8 mouse cellular contexts compared by ENCODE assay signal in genomic region chr7:45521728-45522184, GRCm38 (mm10). TPM values are rescaled to one million over a fixed set of nuclear protein-coding genes. Genes with fewer than 3 reads are reported as not detected.
A peak's percentile ranks its signal among the peaks of the same experiment; 100 is the strongest.
DNase-seq lines count a peak whose midpoint lies in the region; ATAC-seq and TF ChIP-seq lines count a peak whose summit lies in the region.

No protein-coding gene starts in this region.

- H3K4me2 ChIP-seq in forebrain, embryonic 13.5 days, result peak overlapping the region; percentile 61
- H3K4me2 ChIP-seq in liver, embryonic 16.5 days (ENCODE audit: low read depth, low read length), result peak overlapping the region; percentile 68
- peak overlapping the region; percentile 58 for H3K4me2 ChIP-seq in neural tube, embryonic 12.5 days (replicated peaks)
- H3K4me2 ChIP-seq in stomach, postnatal 0 days (replicated peaks; ENCODE audit: low read depth), result peak overlapping the region; percentile 61

- no peaks in the 10 kb centered on the region for H3K27me3 ChIP-seq in forebrain, embryonic 13.5 days
- H3K27me3 ChIP-seq in liver, embryonic 16.5 days (ENCODE audit: control insufficient read depth, insufficient read depth, low read depth, low read length), result no peaks in the 10 kb centered on the region
- no peaks in the 10 kb centered on the region for H3K27me3 ChIP-seq in neural tube, embryonic 12.5 days (replicated peaks)
- no peaks in the 10 kb centered on the region for H3K27me3 ChIP-seq in stomach, postnatal 0 days (ENCODE audit: control insufficient read depth, insufficient read depth, low read length)

- peak; percentile 92 for ATAC-seq in forebrain, embryonic 13.5 days
- no peak for ATAC-seq in liver, embryonic 16.5 days (ENCODE audit: low read depth)
- peak; percentile 54; the same call in 1 of the 2 replicates for ATAC-seq in neural tube, embryonic 12.5 days (ENCODE audit: low FRiP score, low read depth)
- peak; percentile 59 for ATAC-seq in stomach, postnatal 0 days (ENCODE audit: low FRiP score, low TSS enrichment)

- TF ChIP-seq CTCF in stomach, postnatal 0 days (IDR thresholded peaks at IDR 0.05; ENCODE audit: low read depth), result peak; percentile 57

- H3K4me1 ChIP-seq in forebrain, embryonic 13.5 days, result peaks cover 33% of the 10 kb centered on the region
- peaks cover 21% of the 10 kb centered on the region for H3K4me1 ChIP-seq in liver, embryonic 16.5 days (ENCODE audit: control insufficient read depth, low read depth, low read length)
- peaks cover 25% of the 10 kb centered on the region for H3K4me1 ChIP-seq in neural tube, embryonic 12.5 days
- 0 out of 2 replicates have a peak, but pooled peaks cover 6% of the 10 kb centered on the region for H3K4me1 ChIP-seq in stomach, postnatal 0 days (replicated peaks; ENCODE audit: control insufficient read depth, insufficient read depth)

- H3K9me3 ChIP-seq in forebrain, embryonic 13.5 days (replicated peaks), result no peaks in the 10 kb centered on the region
- no peaks in the 10 kb centered on the region for H3K9me3 ChIP-seq in liver, embryonic 16.5 days (replicated peaks; ENCODE audit: control insufficient read depth, low read length)
- H3K9me3 ChIP-seq in neural tube, embryonic 12.5 days, result no peaks in the 10 kb centered on the region
- no peaks in the 10 kb centered on the region for H3K9me3 ChIP-seq in stomach, postnatal 0 days (ENCODE audit: control insufficient read depth, low read length)

- TF ChIP-seq EP300 in stomach, postnatal 0 days (optimal IDR thresholded peaks at IDR 0.05), result no peak

- peak overlapping the region; percentile 82 for H3K27ac ChIP-seq in forebrain, embryonic 13.5 days
- H3K27ac ChIP-seq in liver, embryonic 16.5 days (ENCODE audit: low read length), result peak overlapping the region; percentile 90
- H3K27ac ChIP-seq in neural tube, embryonic 12.5 days, result peak overlapping the region; percentile 60; the same call in 1 of the 2 replicates
- H3K27ac ChIP-seq in stomach, postnatal 0 days (replicated peaks), result peak overlapping the region; percentile 86

- DNase-seq in CD4-positive, CD25-positive, alpha-beta regulatory T cell, adult 2 months (ENCODE audit: low read depth, low spot score), result peak; percentile 96
- peak; percentile 87 for DNase-seq in brain, embryonic 18.5 days (ENCODE audit: low read depth, low spot score)
- peak; percentile 91 to 92 for DNase-seq in heart, postnatal 10 days
- DNase-seq in kidney, postnatal 4 days, result peak; percentile 88 to 93
- DNase-seq in stomach, postnatal 0 days (ENCODE audit: low spot score), result peak; percentile 89

- peaks cover 3% of the 10 kb centered on the region; the same call in 1 of the 2 replicates for H3K36me3 ChIP-seq in forebrain, embryonic 13.5 days (ENCODE audit: poor library complexity, severe bottlenecking)
- H3K36me3 ChIP-seq in liver, embryonic 16.5 days (ENCODE audit: control insufficient read depth, insufficient read depth), result peaks cover 28% of the 10 kb centered on the region
- H3K36me3 ChIP-seq in neural tube, embryonic 12.5 days, result no peaks in the 10 kb centered on the region
- peaks cover 4% of the 10 kb centered on the region; the same call in 1 of the 2 replicates for H3K36me3 ChIP-seq in stomach, postnatal 0 days (ENCODE audit: control insufficient read depth, insufficient read depth, low read length)

- 0% methylated on average over 28 of the region's 28 CpGs for WGBS in forebrain, embryonic 13.5 days
- WGBS in liver, embryonic 16.5 days (ENCODE audit: insufficient replicate concordance), result 0% methylated on average over 28 of the region's 28 CpGs
- WGBS in neural tube, embryonic 12.5 days, result under 1% methylated on average over 28 of the region's 28 CpGs
- under 1% methylated on average over 28 of the region's 28 CpGs for WGBS in stomach, postnatal 0 days

- intact Hi-C loops in heart, postnatal 10 days (cut with DNase I), result loop anchor here (2.0 kb wide), 2 partner anchors 45 to 55 kb away; partner anchors contain the start of gene Bax

- peak overlapping the region; percentile 70 for H3K9ac ChIP-seq in forebrain, embryonic 13.5 days
- H3K9ac ChIP-seq in liver, embryonic 16.5 days (ENCODE audit: low read depth, low read length), result peak overlapping the region; percentile 96
- peak overlapping the region; percentile 56; the same call in 1 of the 2 replicates for H3K9ac ChIP-seq in neural tube, embryonic 12.5 days
- H3K9ac ChIP-seq in stomach, postnatal 0 days (ENCODE audit: low read length), result peak overlapping the region; percentile 70

- peak overlapping the region; percentile 54 for H3K4me3 ChIP-seq in forebrain, embryonic 13.5 days
- peak overlapping the region; percentile 86 for H3K4me3 ChIP-seq in liver, embryonic 16.5 days (ENCODE audit: low read depth, low read length)
- H3K4me3 ChIP-seq in neural tube, embryonic 12.5 days, result peak overlapping the region; percentile 44
- H3K4me3 ChIP-seq in stomach, postnatal 0 days (ENCODE audit: low read depth, low read length), result peak overlapping the region; percentile 45

RNA-seq across cellular contexts. Expression of gene Ppp1r15a, which starts 4.3 kb away (rescaled TPM):
- polyA plus RNA-seq in forebrain, embryonic 13.5 days (2015; fragmentation: Nextera tagmentation; extraction: Ambion mirVana), result 13.5 and 15.3 TPM in 2 replicates
- 10 to 100 TPM; 24.5 to 45.4 TPM for total RNA-seq in heart, postnatal 10 days (2021)
- 293 and 328 TPM in 2 replicates for polyA plus RNA-seq in liver, embryonic 16.5 days (2015; fragmentation: Nextera tagmentation; extraction: Ambion mirVana)
- 19.4 and 20.1 TPM in 2 replicates for polyA plus RNA-seq in neural tube, embryonic 12.5 days (2016; fragmentation: Nextera tagmentation; extraction: Ambion mirVana)
- polyA plus RNA-seq in stomach, postnatal 0 days (2015; fragmentation: Nextera tagmentation; extraction: Ambion mirVana), result 21.6 and 26.6 TPM in 2 replicates

RNA-seq across cellular contexts. Expression of gene Plekha4, which starts 4.4 kb away (rescaled TPM):
- polyA plus RNA-seq in forebrain, embryonic 13.5 days (2015; fragmentation: Nextera tagmentation; extraction: Ambion mirVana), result 0.28 and 0.50 TPM in 2 replicates
- total RNA-seq in heart, postnatal 10 days (2021), result 1 to 10 TPM; 4.1 to 5.6 TPM
- 0.47 and 0.78 TPM in 2 replicates for polyA plus RNA-seq in liver, embryonic 16.5 days (2015; fragmentation: Nextera tagmentation; extraction: Ambion mirVana)
- 3.2 and 3.5 TPM in 2 replicates for polyA plus RNA-seq in neural tube, embryonic 12.5 days (2016; fragmentation: Nextera tagmentation; extraction: Ambion mirVana)
- 7.9 and 8.0 TPM in 2 replicates for polyA plus RNA-seq in stomach, postnatal 0 days (2015; fragmentation: Nextera tagmentation; extraction: Ambion mirVana)

RNA-seq across cellular contexts. Expression of gene Nucb1, which starts 11.6 kb away (rescaled TPM):
- polyA plus RNA-seq in forebrain, embryonic 13.5 days (2015; fragmentation: Nextera tagmentation; extraction: Ambion mirVana), result 73.2 and 85.4 TPM in 2 replicates
- total RNA-seq in heart, postnatal 10 days (2021), result 100 to 1,000 TPM; 144 to 151 TPM
- 122 and 124 TPM in 2 replicates for polyA plus RNA-seq in liver, embryonic 16.5 days (2015; fragmentation: Nextera tagmentation; extraction: Ambion mirVana)
- polyA plus RNA-seq in neural tube, embryonic 12.5 days (2016; fragmentation: Nextera tagmentation; extraction: Ambion mirVana), result 118 and 119 TPM in 2 replicates
- polyA plus RNA-seq in stomach, postnatal 0 days (2015; fragmentation: Nextera tagmentation; extraction: Ambion mirVana), result 196 and 199 TPM in 2 replicates

RNA-seq across cellular contexts. Expression of gene Hsd17b14, which starts 32.9 kb away (rescaled TPM):
- polyA plus RNA-seq in forebrain, embryonic 13.5 days (2015; fragmentation: Nextera tagmentation; extraction: Ambion mirVana), result 0.14 TPM in 1 of 2 replicates, not detected in the other
- under 1 TPM; 0.25 to 0.34 TPM for total RNA-seq in heart, postnatal 10 days (2021)
- polyA plus RNA-seq in liver, embryonic 16.5 days (2015; fragmentation: Nextera tagmentation; extraction: Ambion mirVana), result 1.3 and 1.8 TPM in 2 replicates
- polyA plus RNA-seq in neural tube, embryonic 12.5 days (2016; fragmentation: Nextera tagmentation; extraction: Ambion mirVana), result 0.26 and 0.43 TPM in 2 replicates
- 16.6 and 16.9 TPM in 2 replicates for polyA plus RNA-seq in stomach, postnatal 0 days (2015; fragmentation: Nextera tagmentation; extraction: Ambion mirVana)

RNA-seq across cellular contexts. Expression of gene Dhdh, which starts 33.2 kb away (rescaled TPM):
- polyA plus RNA-seq in forebrain, embryonic 13.5 days (2015; fragmentation: Nextera tagmentation; extraction: Ambion mirVana), result 2.7 and 3.1 TPM in 2 replicates
- 1 to 10 TPM; 4.7 to 6.0 TPM for total RNA-seq in heart, postnatal 10 days (2021)
- 2.5 and 3.3 TPM in 2 replicates for polyA plus RNA-seq in liver, embryonic 16.5 days (2015; fragmentation: Nextera tagmentation; extraction: Ambion mirVana)
- polyA plus RNA-seq in neural tube, embryonic 12.5 days (2016; fragmentation: Nextera tagmentation; extraction: Ambion mirVana), result 2.3 and 2.8 TPM in 2 replicates
- polyA plus RNA-seq in stomach, postnatal 0 days (2015; fragmentation: Nextera tagmentation; extraction: Ambion mirVana), result 1.1 and 1.3 TPM in 2 replicates

Comparison
In these comparisons a context has a peak if more than half of its experiments do, and no peak if none do; other contexts are left out.
1. RNA of gene Ppp1r15a, which starts 4.3 kb away (polyA plus RNA-seq): 293 to 328 TPM in liver, embryonic 16.5 days; 21.6 to 26.6 TPM in stomach, postnatal 0 days, 19.4 to 20.1 TPM in neural tube, embryonic 12.5 days and 13.5 to 15.3 TPM in forebrain, embryonic 13.5 days; every median in the first group is over 10 times any median in the second.
2. Peak in every context shown above with its lines, with median percentiles within 50 percentile points of each other: DNase-seq, H3K27ac ChIP-seq, H3K4me2 ChIP-seq, H3K4me3 ChIP-seq and H3K9ac ChIP-seq.